Mouse (Mus musculus): ENCODE data around the gene Ahnak2. TPM values are rescaled to one million over a fixed set of nuclear protein-coding genes. Genes with fewer than 3 reads are reported as not detected.
A peak's percentile ranks its signal among the peaks of the same experiment; 100 is the strongest.

Gene Ahnak2
- polyA plus RNA-seq, 1 experiment from 2014 or later: 5.0 TPM

DNA sequence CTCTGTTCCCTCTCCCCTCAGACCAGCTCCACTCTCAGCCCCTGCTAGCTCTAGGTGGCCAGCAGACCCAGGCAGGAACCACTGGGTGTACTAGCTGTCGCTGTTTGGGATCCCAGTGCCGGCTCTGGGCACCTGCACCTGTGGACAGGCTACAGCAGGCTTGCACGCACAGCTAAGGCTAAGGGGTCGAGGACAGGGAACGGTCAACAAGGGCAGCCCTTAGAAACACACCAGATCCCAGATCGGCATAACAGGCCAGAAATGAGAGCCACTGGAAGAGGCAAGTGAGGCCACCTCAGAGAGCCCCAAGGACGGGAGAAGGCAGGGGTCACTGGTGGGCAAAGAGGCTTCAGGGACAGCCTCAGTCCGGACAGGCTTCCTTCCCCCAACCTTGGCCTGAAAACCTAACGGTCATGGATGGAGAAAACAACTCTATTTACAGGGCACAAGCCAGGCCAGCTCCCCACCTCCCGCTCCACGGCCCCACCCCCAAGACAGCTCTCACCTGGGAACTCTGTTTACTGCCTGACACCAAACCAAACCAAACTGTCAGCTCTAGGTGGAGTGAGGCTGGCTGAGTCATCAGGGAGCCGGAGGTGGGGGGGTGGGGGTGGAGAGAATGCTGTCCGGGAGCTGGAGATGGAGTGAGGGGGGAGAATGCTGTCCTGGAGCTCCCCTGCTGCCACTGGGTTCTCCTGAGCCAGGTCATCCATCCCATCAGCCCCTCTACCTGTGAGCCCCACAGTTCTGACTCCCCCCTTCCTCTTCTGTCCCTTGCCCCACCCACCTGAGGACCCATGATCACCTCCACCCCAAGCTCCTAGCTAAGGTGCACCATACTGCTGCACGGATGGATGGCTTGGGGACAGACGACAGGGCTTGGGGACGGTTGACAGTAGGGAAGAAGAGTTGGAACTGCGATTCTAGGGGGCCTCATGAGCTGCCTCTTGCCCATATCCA lies 5.6 kb downstream of the Ahnak2 start:
- Histone ChIP-seq H3K4me2 (replicated peaks; ENCODE audit: low read depth, low read length) (no peak overlapping the region), H3K4me3 (ENCODE audit: low read depth, low read length) (no peak overlapping the region), H3K4me1 (ENCODE audit: control insufficient read depth, insufficient read depth, low read length) (peaks cover 70% of the 10 kb centered on the region), H3K36me3 (ENCODE audit: control insufficient read depth, insufficient read depth, low read length) (no peaks in the 10 kb centered on the region), H3K9me3 (ENCODE audit: control insufficient read depth, low read depth, low read length) (no peaks in the 10 kb centered on the region), H3K9ac (replicated peaks; ENCODE audit: low read depth, low read length) (no peak overlapping the region), H3K27ac (ENCODE audit: low read length) (0 out of 2 replicates have a peak overlapping the region, but pooled peaks have one; percentile 10), H3K27me3 (ENCODE audit: control insufficient read depth, insufficient read depth, low read length) (0 out of 2 replicates have a peak, but pooled peaks cover 6% of the 10 kb centered on the region)
- 35% methylated on average over 17 of the region's 17 CpGs for WGBS
- no peak for ATAC-seq (ENCODE audit: insufficient number of reproducible peaks, insufficient read depth, low FRiP score, low read depth)

DNA sequence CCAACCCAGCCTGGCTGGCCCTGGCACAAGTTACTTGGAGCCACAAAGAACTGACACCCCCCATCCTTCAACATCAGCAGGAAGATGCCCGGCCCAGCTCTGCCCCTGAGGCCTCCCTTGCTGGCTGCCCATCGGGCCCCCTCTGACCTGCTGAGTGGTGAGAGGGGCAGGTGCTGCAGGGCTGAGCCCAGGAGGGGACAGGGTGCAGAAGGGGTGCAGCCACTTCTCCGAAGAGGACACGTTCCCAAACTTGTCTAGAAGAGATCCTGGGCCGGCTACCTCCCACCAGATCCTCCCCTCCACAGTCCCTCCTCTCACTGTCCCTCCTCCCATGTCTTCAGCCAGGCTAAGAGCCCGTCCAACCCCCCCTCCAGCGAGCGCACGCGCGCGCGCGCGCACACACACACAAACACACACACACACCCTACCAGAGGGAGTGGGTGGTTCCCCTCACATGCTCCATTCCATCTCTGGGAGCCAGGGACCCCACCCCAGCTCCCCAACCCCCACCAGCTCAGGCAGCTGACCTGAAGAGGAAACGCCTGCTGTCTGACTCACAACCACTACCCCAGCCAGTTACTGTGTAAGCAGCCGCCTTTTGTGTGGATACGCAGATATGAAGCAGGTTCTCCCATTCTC lies 6.9 kb downstream of the Ahnak2 start:
- H3K36me3 ChIP-seq (ENCODE audit: control insufficient read depth, insufficient read depth, low read length): no peaks in the 10 kb centered on the region
- H3K4me2 ChIP-seq (replicated peaks; ENCODE audit: low read depth, low read length): peak overlapping the region; percentile 29
- no peaks in the 10 kb centered on the region for H3K27me3 ChIP-seq (ENCODE audit: control insufficient read depth, insufficient read depth, low read length)
- ATAC-seq (ENCODE audit: insufficient number of reproducible peaks, insufficient read depth, low FRiP score, low read depth): peak; percentile 68
- H3K9ac ChIP-seq (replicated peaks; ENCODE audit: low read depth, low read length): no peak overlapping the region
- peaks cover 66% of the 10 kb centered on the region for H3K4me1 ChIP-seq (ENCODE audit: control insufficient read depth, insufficient read depth, low read length)
- peak overlapping the region; percentile 39; the same call in 1 of the 2 replicates for H3K27ac ChIP-seq (ENCODE audit: low read length)
- H3K4me3 ChIP-seq (ENCODE audit: low read depth, low read length): 0 out of 2 replicates have a peak overlapping the region, but pooled peaks have one; percentile 8
- H3K9me3 ChIP-seq (ENCODE audit: control insufficient read depth, low read depth, low read length): no peaks in the 10 kb centered on the region
- 37% methylated on average over 18 of the region's 18 CpGs for whole genome bisulfite sequencing

DNA sequence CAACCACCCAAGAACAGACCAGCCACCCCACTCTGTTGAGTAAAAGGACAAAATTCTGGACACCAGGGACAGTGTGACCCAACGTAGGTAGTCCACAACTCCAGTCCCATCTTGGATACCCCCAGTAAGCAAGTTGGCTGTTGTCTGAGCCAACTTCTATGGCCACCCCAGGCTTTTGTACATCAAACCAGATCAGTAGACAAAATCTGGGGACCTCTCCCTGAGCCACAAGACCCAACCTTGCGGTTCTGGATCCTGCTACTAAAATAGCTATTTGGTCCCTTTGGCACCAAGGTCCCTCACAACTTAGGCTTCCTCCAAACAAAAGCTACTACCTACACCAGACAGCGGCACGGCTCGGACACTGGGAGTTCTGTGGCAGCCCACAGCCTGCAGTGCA lies 7.5 kb downstream of the Ahnak2 start:
- Histone ChIP-seq H3K4me3 (ENCODE audit: low read depth, low read length) (no peak overlapping the region), H3K27ac (ENCODE audit: low read length) (peak overlapping the region; percentile 67; the same call in 1 of the 2 replicates), H3K36me3 (ENCODE audit: control insufficient read depth, insufficient read depth, low read length) (no peaks in the 10 kb centered on the region), H3K27me3 (ENCODE audit: control insufficient read depth, insufficient read depth, low read length) (no peaks in the 10 kb centered on the region), H3K9ac (replicated peaks; ENCODE audit: low read depth, low read length) (no peak overlapping the region), H3K4me2 (replicated peaks; ENCODE audit: low read depth, low read length) (peak overlapping the region; percentile 29), H3K9me3 (ENCODE audit: control insufficient read depth, low read depth, low read length) (no peaks in the 10 kb centered on the region), H3K4me1 (ENCODE audit: control insufficient read depth, insufficient read depth, low read length) (peaks cover 66% of the 10 kb centered on the region)
- no peak for ATAC-seq (ENCODE audit: insufficient number of reproducible peaks, insufficient read depth, low FRiP score, low read depth)
- 90% methylated on average over 5 of the region's 5 CpGs for WGBS

DNA sequence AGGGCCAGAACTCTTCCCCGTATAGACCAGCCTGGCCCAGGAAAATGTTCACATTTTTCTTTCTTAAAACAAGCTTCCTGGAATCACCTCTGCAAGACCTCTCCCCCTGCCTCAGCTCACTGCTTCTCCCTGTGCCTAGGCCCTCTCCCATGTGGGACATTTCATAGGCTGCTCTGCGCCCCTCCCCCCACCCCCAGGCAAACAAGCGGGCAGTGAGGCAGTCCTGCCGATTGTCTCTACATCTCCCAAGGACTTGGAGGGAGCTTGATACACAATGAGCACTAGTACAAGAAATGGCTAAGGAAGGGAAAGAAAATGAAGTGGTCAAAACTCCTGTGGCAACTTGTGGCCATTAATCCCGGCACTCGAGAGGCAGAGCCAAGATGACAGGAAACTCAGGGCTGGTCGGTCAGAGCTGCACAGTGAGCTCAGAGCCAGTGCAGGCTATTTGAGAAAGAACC lies 8.1 kb downstream of the Ahnak2 start:
- H3K27ac ChIP-seq (ENCODE audit: low read length): peak overlapping the region; percentile 67; the same call in 1 of the 2 replicates
- WGBS: 14% methylated on average over 7 of the region's 7 CpGs
- peaks cover 66% of the 10 kb centered on the region for H3K4me1 ChIP-seq (ENCODE audit: control insufficient read depth, insufficient read depth, low read length)
- no peaks in the 10 kb centered on the region for H3K9me3 ChIP-seq (ENCODE audit: control insufficient read depth, low read depth, low read length)
- H3K9ac ChIP-seq (replicated peaks; ENCODE audit: low read depth, low read length): no peak overlapping the region
- ATAC-seq (ENCODE audit: insufficient number of reproducible peaks, insufficient read depth, low FRiP score, low read depth): no peak
- H3K27me3 ChIP-seq (ENCODE audit: control insufficient read depth, insufficient read depth, low read length): no peaks in the 10 kb centered on the region
- H3K4me2 ChIP-seq (replicated peaks; ENCODE audit: low read depth, low read length): peak overlapping the region; percentile 14; the same call in 1 of the 2 replicates
- H3K36me3 ChIP-seq (ENCODE audit: control insufficient read depth, insufficient read depth, low read length): no peaks in the 10 kb centered on the region
- no peak overlapping the region; the same call in 1 of the 2 replicates for H3K4me3 ChIP-seq (ENCODE audit: low read depth, low read length)

DNA sequence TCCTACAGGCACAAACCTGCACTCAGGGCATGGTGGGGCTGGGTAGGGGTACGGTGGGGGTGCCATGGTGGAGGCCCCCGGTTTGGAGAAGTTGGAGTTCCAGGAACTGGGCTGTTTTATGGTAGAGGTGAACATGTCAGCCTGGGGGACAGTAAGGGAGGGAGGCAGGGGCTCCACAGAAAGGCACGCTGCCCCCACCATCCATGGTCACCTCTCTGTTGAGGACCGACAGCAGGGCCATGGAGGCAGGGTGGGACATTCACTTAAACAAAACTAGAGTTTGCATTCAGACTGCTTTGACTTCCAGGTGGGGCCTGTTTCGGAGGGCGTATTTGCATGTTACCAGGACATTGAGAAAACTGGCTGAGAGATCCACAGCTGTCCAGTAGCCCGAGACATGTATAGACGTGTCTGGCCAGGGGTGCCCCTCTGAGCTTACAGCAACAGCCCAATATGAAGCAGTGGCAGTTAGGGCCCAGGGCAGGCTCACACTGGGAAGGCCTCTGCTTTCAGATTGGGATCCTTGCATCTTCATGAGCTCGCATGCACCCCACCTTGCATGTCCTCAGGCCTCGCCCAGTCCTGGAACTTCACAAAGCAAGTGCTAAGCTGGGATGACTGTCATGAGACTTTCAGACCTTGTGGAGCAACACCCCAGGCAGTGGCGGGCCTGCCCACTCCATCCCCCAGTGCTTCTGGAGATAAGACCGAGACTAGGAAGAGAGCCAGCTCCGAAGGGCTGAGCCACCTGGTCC lies 8.7 kb downstream of the Ahnak2 start:
- Histone ChIP-seq H3K36me3 (ENCODE audit: control insufficient read depth, insufficient read depth, low read length) (no peaks in the 10 kb centered on the region), H3K4me2 (replicated peaks; ENCODE audit: low read depth, low read length) (peak overlapping the region; percentile 14; the same call in 1 of the 2 replicates), H3K9ac (replicated peaks; ENCODE audit: low read depth, low read length) (no peak overlapping the region), H3K27me3 (ENCODE audit: control insufficient read depth, insufficient read depth, low read length) (no peaks in the 10 kb centered on the region), H3K4me3 (ENCODE audit: low read depth, low read length) (no peak overlapping the region), H3K4me1 (ENCODE audit: control insufficient read depth, insufficient read depth, low read length) (peaks cover 62% of the 10 kb centered on the region), H3K27ac (ENCODE audit: low read length) (peak overlapping the region; percentile 67), H3K9me3 (ENCODE audit: control insufficient read depth, low read depth, low read length) (no peaks in the 10 kb centered on the region)
- no peak for ATAC-seq (ENCODE audit: insufficient number of reproducible peaks, insufficient read depth, low FRiP score, low read depth)
- 55% methylated on average over 13 of the region's 13 CpGs for WGBS

DNA sequence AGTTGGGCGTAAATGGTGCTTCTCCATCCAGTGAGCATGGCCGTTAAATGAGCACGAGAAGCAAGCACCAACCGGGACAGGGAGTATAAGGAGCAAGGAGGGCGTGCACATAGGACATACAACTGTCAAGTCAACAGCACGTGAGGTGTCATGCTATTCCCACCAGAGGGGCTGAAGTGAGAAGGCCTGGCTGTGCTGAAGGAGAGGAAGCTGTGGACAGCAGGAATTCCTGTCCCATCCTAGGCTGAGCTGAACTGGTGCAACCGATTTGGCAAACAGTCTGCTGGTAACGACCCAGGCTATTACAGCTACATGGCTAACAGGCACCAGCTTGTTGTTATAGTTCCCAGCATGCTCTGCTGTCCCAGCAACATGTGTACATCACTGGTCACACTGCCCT lies 11.4 kb downstream of the Ahnak2 start:
- WGBS: 68% methylated on average over 8 of the region's 8 CpGs
- Histone ChIP-seq H3K9me3 (ENCODE audit: control insufficient read depth, low read depth, low read length) (no peaks in the 10 kb centered on the region), H3K36me3 (ENCODE audit: control insufficient read depth, insufficient read depth, low read length) (no peaks in the 10 kb centered on the region), H3K9ac (replicated peaks; ENCODE audit: low read depth, low read length) (no peak overlapping the region), H3K27ac (ENCODE audit: low read length) (no peak overlapping the region), H3K27me3 (ENCODE audit: control insufficient read depth, insufficient read depth, low read length) (no peaks in the 10 kb centered on the region), H3K4me3 (ENCODE audit: low read depth, low read length) (no peak overlapping the region), H3K4me2 (replicated peaks; ENCODE audit: low read depth, low read length) (no peak overlapping the region), H3K4me1 (ENCODE audit: control insufficient read depth, insufficient read depth, low read length) (peaks cover 34% of the 10 kb centered on the region)
- no peak for ATAC-seq (ENCODE audit: insufficient number of reproducible peaks, insufficient read depth, low FRiP score, low read depth)

DNA sequence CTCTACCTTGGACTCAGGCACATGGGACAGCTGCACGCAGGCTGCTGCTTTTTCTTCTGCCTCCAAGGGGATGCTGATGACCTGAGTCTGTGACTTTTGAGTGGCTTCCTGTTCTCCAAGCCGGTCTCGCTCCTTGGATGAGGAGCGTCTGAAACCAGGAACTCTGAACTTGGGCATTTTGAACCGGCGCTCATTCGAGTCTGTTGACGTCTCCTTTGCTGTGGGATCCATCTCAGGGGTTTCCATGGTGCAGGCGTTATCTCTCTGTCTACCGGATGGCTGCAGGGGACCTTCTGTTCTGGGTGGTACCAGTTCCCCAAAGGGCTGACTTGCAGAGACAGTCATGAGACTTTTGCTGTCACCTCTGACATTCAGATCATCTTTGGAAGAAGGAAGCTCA lies 28.0 kb downstream of the Ahnak2 start:
- Histone ChIP-seq H3K4me1 (ENCODE audit: control insufficient read depth, insufficient read depth, low read length) (no peaks in the 10 kb centered on the region), H3K36me3 (ENCODE audit: control insufficient read depth, insufficient read depth, low read length) (no peaks in the 10 kb centered on the region), H3K9me3 (ENCODE audit: control insufficient read depth, low read depth, low read length) (peaks cover 8% of the 10 kb centered on the region; the same call in 1 of the 2 replicates), H3K4me3 (ENCODE audit: low read depth, low read length) (no peak overlapping the region), H3K4me2 (replicated peaks; ENCODE audit: low read depth, low read length) (no peak overlapping the region), H3K27me3 (ENCODE audit: control insufficient read depth, insufficient read depth, low read length) (no peaks in the 10 kb centered on the region), H3K9ac (replicated peaks; ENCODE audit: low read depth, low read length) (no peak overlapping the region), H3K27ac (ENCODE audit: low read length) (no peak overlapping the region)
- WGBS: 95% methylated on average over 10 of the region's 10 CpGs
- ATAC-seq (ENCODE audit: insufficient number of reproducible peaks, insufficient read depth, low FRiP score, low read depth): no peak

DNA sequence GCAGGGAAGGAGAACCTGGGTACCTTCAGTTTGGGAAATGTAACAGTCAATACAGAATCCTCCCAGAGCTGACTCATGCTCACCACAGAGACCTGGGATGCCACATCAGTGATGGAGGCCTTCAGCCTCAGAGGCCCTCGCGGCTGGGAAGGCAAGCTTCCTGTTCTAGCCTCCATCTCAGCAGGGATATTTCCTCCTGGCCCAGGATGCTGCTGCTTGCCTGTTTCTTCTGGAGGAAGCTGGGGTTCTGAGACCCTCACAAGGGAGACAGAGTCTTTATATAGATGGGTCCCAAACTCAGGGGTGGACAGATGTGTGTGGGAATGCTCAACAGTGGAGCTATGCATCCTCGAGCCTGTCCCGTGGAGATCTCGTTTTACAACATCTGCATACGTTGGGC lies 28.4 kb downstream of the Ahnak2 start:
- H3K27ac ChIP-seq (ENCODE audit: low read length): no peak overlapping the region
- ATAC-seq (ENCODE audit: insufficient number of reproducible peaks, insufficient read depth, low FRiP score, low read depth): no peak

More for the DNA sequence above, 28.4 kb downstream of the Ahnak2 start:
- Histone ChIP-seq H3K36me3 (ENCODE audit: control insufficient read depth, insufficient read depth, low read length) (no peaks in the 10 kb centered on the region), H3K9ac (replicated peaks; ENCODE audit: low read depth, low read length) (no peak overlapping the region), H3K4me3 (ENCODE audit: low read depth, low read length) (no peak overlapping the region), H3K27me3 (ENCODE audit: control insufficient read depth, insufficient read depth, low read length) (no peaks in the 10 kb centered on the region), H3K4me1 (ENCODE audit: control insufficient read depth, insufficient read depth, low read length) (no peaks in the 10 kb centered on the region), H3K9me3 (ENCODE audit: control insufficient read depth, low read depth, low read length) (peaks cover 8% of the 10 kb centered on the region; the same call in 1 of the 2 replicates), H3K4me2 (replicated peaks; ENCODE audit: low read depth, low read length) (no peak overlapping the region)
- 81% methylated on average over 6 of the region's 6 CpGs for WGBS
